Mouse (Mus musculus) thymus, postnatal 0 days (tissue): ENCODE measurements around the gene Capza3. TPM values are rescaled to one million over a fixed set of nuclear protein-coding genes. Genes with fewer than 3 reads are reported as not detected.

Source experiments
- DNase-seq: peaks from one replicate; pipeline ENCODE4 v3.0.0-alpha.2; 2015; ENCODE audit warnings: low spot score
- polyA plus RNA-seq: library from polyadenylated mRNA; unstranded; fragments of >200 nt; fragmentation: Nextera tagmentation; extraction: Ambion mirVana; gene quantifications from 2 replicates; pipeline ENCODE4 v1.2.1, GENCODE M21; 2015

Gene Capza3
- polyA plus RNA-seq, result not detected in 2 replicates

- no peak for DNase-seq
These were observed at the start of gene Capza3 for GRCm38 (mm10) chr6:140040952-140041351. TSS of gene Capza3 (plus strand) at chr6:140041252.

- DNase-seq, result no peak
These were observed 35.9 kb upstream of the Capza3 start for GRCm38 (mm10) chr6:140005181-140005580.

- no peak for DNase-seq
These were observed 16.6 kb upstream of the Capza3 start for GRCm38 (mm10) chr6:140024404-140024803.

- DNase-seq, result no peak
These were observed 305 bp downstream of the Capza3 start, which contains the start of gene Plcz1 for GRCm38 (mm10) chr6:140041357-140041756. TSS of gene Plcz1 (minus strand) at chr6:140041457.

GRCm38 (mm10) chr6:140051476-140051875, 10.4 kb downstream of the Capza3 start:
- DNase-seq, result no peak

GRCm38 (mm10) chr6:140054271-140054928, 13.3 kb downstream of the Capza3 start:
- no peak for DNase-seq

GRCm38 (mm10) chr6:140069177-140069576, 28.1 kb downstream of the Capza3 start:
- DNase-seq, result no peak

GRCm38 (mm10) chr6:140080933-140081332, 39.9 kb downstream of the Capza3 start:
- no peak for DNase-seq

GRCm38 (mm10) chr6:140081739-140082138, 40.7 kb downstream of the Capza3 start:
- peak; percentile 11 for DNase-seq

- DNase-seq, result no peak
These were observed 48.8 kb downstream of the Capza3 start for GRCm38 (mm10) chr6:140089855-140090254.

Other genes with a start within 250 kb of the Capza3 start
- 0.18 and 0.20 TPM in 2 replicates for gene Plcz1, start 205 bp downstream of the Capza3 start, polyA plus RNA-seq